Mouse (Mus musculus): ENCODE measurements at regions not wholly inside any gene's neighbourhood (a gene's known extent, or its start where the extent isn't known, plus 50 kb on each side); places are given as distances from the start of the nearest gene placed in this dataset.

GRCm38 (mm10) chr3:18452197-18452933 is 504.2 kb downstream of the Cypt12 start:
- TF ChIP-seq CTCF (IDR thresholded peaks at IDR 0.05) (no peak), EP300 (IDR thresholded peaks at IDR 0.05) (peak; percentile 59; the same call in 1 of the 2 replicates)
